Mouse (Mus musculus) intestine, embryonic 16.5 days (tissue): ENCODE data around the gene Smim26. TPM values are rescaled to one million over a fixed set of nuclear protein-coding genes. Genes with fewer than 3 reads are reported as not detected.
"Not testable (repeated sequence)": the region's sequence is repeated elsewhere in the genome, so short reads cannot be mapped to it uniquely, and the experiment has no call there.

Experiments
- ATAC-seq: fragments of 200-750 bp; cut with Nextera tagmentation; 2 replicates; pipeline ENCODE4 v1.8.0; 2017; ENCODE audit warnings: moderate TSS enrichment, moderate library complexity
- H3K27ac ChIP-seq: fragments of 300-500 bp; sonication (generic); 2 replicates; pipeline ENCODE4 v1.5.1; 2014; ENCODE audit warnings: mild to moderate bottlenecking, low read length
- H3K27me3 ChIP-seq: fragments of 300-500 bp; sonication (generic); replicated peaks from 2 replicates; pipeline ENCODE4 v1.6.1; 2014; ENCODE audit warnings: low read length, control low read depth, mixed read lengths; ENCODE audit not compliant: control insufficient read depth, insufficient read depth
- H3K36me3 ChIP-seq: fragments of 300-500 bp; sonication (generic); 2 replicates; pipeline ENCODE4 v1.6.1; 2014; ENCODE audit warnings: low read length, control low read depth; ENCODE audit not compliant: control insufficient read depth, insufficient read depth
- H3K4me1 ChIP-seq: fragments of 300-500 bp; sonication (generic); 2 replicates; pipeline ENCODE4 v1.6.1; 2014; ENCODE audit warnings: low read length, control low read depth, mixed read lengths; ENCODE audit not compliant: control insufficient read depth, insufficient read depth
- H3K4me2 ChIP-seq: fragments of 300-500 bp; sonication (generic); 2 replicates; pipeline ENCODE4 v1.6.1; 2014; ENCODE audit warnings: low read depth, low read length, control low read depth
- H3K4me3 ChIP-seq: fragments of 300-500 bp; sonication (generic); 2 replicates; pipeline ENCODE4 v1.5.1; 2014; ENCODE audit warnings: mild to moderate bottlenecking, low read length
- H3K9ac ChIP-seq: fragments of 300-500 bp; sonication (generic); 2 replicates; pipeline ENCODE4 v1.6.1; 2014; ENCODE audit warnings: low read depth, low read length
- H3K9me3 ChIP-seq: fragments of 300-500 bp; sonication (generic); 2 replicates; pipeline ENCODE4 v1.6.1; 2016; ENCODE audit warnings: low read length, control low read depth; ENCODE audit not compliant: control insufficient read depth
- WGBS: fragments of 180-500 bp; shearing (Covaris S2); extraction: QIAGEN DNeasy Blood & Tissue Kit; methylation state at CpG from one replicate; pipeline ENCODE4 v1.1.7; 2014; 5-methylcytosine and 5-hydroxymethylcytosine counted together
- polyA plus RNA-seq: library from polyadenylated mRNA; unstranded; fragments of >200 nt; fragmentation: Nextera tagmentation; extraction: Ambion mirVana; gene quantifications from 2 replicates; pipeline ENCODE4 v1.2.1, GENCODE M21; 2015

Smim26 gene
- polyA plus RNA-seq, 1 experiment from 2014 or later = 36.2 TPM

DNA sequence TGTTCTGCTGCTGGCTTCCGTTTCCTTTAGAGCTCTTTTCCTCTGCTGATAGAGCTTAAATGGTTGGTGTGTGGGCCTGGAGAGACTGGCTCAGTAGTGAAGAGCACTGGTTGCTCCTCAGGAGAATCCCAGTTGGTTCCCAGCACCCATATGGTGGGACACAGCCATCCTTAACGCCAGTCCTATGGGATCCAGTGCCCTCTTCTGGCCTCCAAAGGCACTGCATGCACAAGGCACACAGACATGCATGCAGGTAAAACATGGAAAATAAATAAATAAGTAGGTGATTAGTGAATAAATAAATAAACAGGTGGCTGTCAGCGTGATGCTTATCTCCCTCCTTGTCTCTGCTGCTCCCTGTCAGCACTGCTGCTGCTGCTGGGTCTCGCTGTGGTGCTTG is 5.1 kb upstream of the Smim26 start:
- Histone ChIP-seq H3K9me3 (no peaks in the 10 kb centered on the region), H3K4me3 (no peak overlapping the region), H3K27ac (no peak overlapping the region), H3K4me1 (no peaks in the 10 kb centered on the region), H3K27me3 (no peaks in the 10 kb centered on the region), H3K36me3 (peaks cover 27% of the 10 kb centered on the region; the same call in 1 of the 2 replicates), H3K9ac (no peak overlapping the region), H3K4me2 (no peak overlapping the region)
- WGBS = 80% methylated on average over 4 of the region's 4 CpGs
- no peak for ATAC-seq

DNA sequence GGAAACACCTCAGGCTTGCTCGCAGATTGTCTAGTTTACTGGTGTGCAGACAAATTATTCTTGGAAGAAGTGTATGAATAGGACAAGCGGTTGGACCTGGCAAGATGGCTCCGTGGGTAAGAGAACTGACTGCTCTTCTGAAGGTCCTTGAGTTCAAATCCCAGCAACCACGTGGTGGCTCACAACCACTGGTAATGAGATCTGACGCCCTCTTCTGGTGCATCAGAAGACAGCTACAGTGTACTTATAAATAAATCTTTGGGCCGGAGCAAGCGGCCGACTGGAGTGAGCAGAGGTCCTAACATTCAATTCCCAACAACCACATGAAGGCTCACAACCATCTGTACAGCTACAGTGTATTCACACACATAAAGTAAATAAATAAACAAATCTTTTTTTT is 818 bp upstream of the Smim26 start:
- peaks cover 11% of the 10 kb centered on the region for H3K36me3 ChIP-seq
- not testable (repeated sequence) for H3K27ac ChIP-seq, H3K9me3 ChIP-seq, H3K4me2 ChIP-seq, H3K4me3 ChIP-seq, ATAC-seq, H3K27me3 ChIP-seq, H3K9ac ChIP-seq, H3K4me1 ChIP-seq
- 65% methylated on average over 8 of the region's 8 CpGs for WGBS

DNA sequence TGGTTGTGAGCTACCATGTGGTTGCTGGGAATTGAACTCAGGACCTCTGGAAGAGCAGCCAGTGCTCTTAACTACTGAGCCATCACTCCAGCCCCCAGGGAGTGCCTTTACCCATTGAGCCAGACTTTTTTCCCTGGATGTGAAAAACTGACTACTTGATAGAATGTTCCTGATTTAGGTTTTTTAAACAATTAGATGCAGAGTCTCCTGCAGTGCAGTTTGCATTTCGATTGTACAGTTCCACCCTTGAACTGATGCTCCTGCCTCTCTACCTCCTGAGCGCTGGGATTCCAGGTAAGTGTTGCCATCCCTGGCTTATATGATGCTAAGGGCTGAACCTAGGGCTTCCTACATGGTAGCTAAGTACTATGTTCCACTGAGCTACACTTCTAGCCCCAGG is 4.2 kb downstream of the Smim26 start:
- Histone ChIP-seq H3K9ac (no peak overlapping the region), H3K4me3 (no peak overlapping the region), H3K27me3 (no peaks in the 10 kb centered on the region), H3K4me2 (no peak overlapping the region), H3K27ac (no peak overlapping the region), H3K9me3 (no peaks in the 10 kb centered on the region), H3K36me3 (peaks cover 2% of the 10 kb centered on the region; the same call in 1 of the 2 replicates), H3K4me1 (0 out of 2 replicates have a peak, but pooled peaks cover 4% of the 10 kb centered on the region)
- ATAC-seq = no peak
- 66% methylated on average over 2 of the region's 2 CpGs for WGBS

DNA sequence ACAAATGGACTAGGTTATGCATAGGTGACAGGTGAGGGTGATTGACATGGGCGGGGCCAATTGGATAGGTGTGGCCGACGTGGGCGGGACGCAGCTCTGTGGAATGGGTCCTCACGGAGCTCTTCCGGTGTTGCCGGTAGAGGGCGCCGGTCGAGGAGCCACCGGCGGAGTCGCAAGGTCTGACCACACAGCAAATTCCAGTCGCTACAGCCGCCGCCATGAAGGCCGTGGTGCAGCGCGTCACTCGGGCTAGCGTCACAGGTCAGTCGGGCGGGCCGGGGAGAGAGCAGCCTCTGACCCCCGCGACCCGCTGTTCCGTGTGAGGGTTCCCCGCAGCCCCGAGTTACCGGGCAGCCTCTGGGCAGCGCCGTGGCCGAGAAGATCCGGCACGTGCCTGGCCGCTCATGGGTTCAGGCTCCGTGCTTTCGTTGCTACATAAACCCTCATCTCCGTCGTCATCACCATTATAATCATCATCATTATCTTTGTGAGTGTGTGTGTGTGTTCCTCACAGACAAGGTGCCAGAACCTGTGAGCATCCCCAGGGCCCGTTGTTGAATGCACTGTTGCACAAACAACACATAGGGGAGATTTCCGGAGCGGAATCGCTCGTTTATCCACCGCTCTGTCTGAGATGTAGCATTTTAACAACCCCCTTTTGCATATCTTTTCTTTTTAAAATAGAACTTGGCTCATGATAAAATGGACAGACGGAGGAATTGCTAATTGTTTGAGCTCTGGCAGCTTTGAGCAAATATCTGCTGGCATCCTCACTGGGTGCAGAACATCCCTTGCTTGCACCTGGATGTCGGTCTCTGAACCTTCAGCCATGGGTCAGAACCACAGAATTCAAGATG is 6.2 kb downstream of the Smim26 start, which contains the start of gene Dtd1:
Gene Dtd1 (plus strand): TSS at position 67 of the 857 bp plus-strand sequence.
- H3K4me2 ChIP-seq = peak within 1 kb of the TSS; percentile 70
- 0 out of 2 replicates have a peak, but pooled peaks cover 4% of the 10 kb centered on the region for H3K4me1 ChIP-seq
- H3K36me3 ChIP-seq = peaks cover 2% of the 10 kb centered on the region; the same call in 1 of the 2 replicates
- WGBS = 1% methylated on average over 50 of the region's 50 CpGs
- H3K27me3 ChIP-seq = no peaks in the 10 kb centered on the region
- no peaks in the 10 kb centered on the region for H3K9me3 ChIP-seq
- peak within 1 kb of the TSS; percentile 77 for H3K4me3 ChIP-seq
- ATAC-seq = peak; percentile 97
- peak within 1 kb of the TSS; percentile 51 for H3K27ac ChIP-seq
- peak within 1 kb of the TSS; percentile 93 for H3K9ac ChIP-seq

DNA sequence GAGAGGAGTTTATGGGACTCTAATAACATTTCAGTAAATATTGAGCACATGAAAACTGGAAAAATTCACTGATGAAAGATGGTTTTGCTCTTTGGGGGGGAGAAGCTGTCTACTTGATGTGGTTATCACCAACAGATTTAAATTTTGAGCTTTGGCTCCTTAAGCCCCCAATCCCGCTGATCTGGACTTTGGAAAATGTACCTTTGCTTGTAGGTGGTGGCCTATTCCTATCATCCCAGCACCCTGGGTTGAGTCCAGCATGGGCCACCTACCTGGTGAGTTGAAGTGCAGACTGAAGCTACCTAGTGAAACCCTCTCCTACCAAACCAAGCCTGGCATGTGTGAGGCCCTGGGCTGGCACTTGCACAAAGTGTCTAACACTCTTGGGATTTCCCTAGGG is 7.7 kb downstream of the Smim26 start:
- Histone ChIP-seq H3K9me3 (no peaks in the 10 kb centered on the region), H3K36me3 (no peaks in the 10 kb centered on the region), H3K27ac (no peak overlapping the region), H3K4me3 (no peak overlapping the region), H3K4me1 (0 out of 2 replicates have a peak, but pooled peaks cover 4% of the 10 kb centered on the region), H3K27me3 (no peaks in the 10 kb centered on the region), H3K4me2 (no peak overlapping the region), H3K9ac (no peak overlapping the region)
- WGBS = 100% methylated on average over 1 of the region's 1 CpGs
- ATAC-seq = no peak

DNA sequence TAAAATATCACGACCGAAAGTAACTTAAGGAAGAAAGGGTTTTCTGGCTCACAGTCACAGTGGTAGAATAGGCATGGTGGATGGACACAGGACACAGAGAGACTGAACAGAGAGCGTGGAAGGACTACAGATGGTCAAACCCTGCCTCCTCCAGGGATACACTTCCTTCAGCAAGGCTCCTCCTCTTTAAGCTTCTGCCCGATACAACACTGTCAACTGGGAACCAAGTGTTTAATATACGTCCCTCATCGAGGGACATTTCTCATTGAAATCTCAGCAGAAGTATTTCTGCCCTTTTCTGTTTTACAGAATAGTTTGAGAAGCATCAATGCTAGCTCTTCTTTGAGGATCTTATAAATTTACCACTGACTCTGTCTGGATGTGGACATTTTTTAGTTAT is 20.1 kb downstream of the Smim26 start:
- Histone ChIP-seq H3K4me2 (no peak overlapping the region), H3K27me3 (no peaks in the 10 kb centered on the region), H3K9me3 (no peaks in the 10 kb centered on the region), H3K9ac (no peak overlapping the region), H3K4me3 (no peak overlapping the region), H3K4me1 (no peaks in the 10 kb centered on the region), H3K36me3 (no peaks in the 10 kb centered on the region), H3K27ac (no peak overlapping the region)
- WGBS = 88% methylated on average over 6 of the region's 6 CpGs
- ATAC-seq = no peak

DNA sequence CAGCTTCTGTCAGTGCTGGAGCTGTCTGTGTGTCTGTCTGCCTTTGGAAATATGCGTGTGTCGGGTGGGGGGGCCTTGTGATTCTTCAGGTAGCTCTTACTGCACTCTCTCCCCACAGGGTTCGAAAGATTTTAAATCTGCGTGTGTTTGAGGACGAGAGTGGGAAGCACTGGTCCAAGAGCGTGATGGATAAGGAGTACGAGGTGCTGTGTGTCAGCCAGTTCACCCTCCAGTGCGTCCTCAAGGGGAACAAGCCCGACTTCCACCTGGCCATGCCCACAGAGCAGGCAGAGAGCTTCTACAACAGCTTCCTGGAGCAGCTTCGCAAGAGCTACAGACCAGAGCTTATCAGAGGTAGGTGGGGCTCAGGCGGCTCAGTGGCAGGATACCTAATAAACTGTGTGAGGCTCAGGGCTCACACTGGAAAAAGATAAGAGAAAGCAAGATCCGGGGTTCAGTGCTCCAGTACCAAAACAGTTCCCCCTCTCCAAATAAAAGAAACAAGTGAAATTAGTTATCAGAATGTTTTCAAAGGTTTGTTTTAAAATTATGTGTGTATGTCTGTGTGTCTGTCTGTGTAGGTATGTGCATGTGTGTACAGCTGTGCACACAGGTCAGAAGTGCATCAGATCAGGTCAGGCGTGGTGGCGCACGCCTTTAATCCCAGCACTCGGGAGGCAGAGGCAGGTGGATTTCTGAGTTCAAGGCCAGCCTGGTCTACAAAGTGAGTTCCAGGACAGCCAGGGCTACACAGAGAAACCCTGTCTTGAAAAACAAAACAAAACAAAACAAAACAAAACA is 23.4 kb downstream of the Smim26 start:
- peak; percentile 97 for ATAC-seq
- Histone ChIP-seq H3K36me3 (no peaks in the 10 kb centered on the region), H3K4me3 (no peak overlapping the region), H3K9ac (no peak overlapping the region), H3K4me1 (no peaks in the 10 kb centered on the region), H3K27ac (no peak overlapping the region), H3K27me3 (no peaks in the 10 kb centered on the region), H3K4me2 (no peak overlapping the region), H3K9me3 (no peaks in the 10 kb centered on the region)
- WGBS = 64% methylated on average over 16 of the region's 16 CpGs

DNA sequence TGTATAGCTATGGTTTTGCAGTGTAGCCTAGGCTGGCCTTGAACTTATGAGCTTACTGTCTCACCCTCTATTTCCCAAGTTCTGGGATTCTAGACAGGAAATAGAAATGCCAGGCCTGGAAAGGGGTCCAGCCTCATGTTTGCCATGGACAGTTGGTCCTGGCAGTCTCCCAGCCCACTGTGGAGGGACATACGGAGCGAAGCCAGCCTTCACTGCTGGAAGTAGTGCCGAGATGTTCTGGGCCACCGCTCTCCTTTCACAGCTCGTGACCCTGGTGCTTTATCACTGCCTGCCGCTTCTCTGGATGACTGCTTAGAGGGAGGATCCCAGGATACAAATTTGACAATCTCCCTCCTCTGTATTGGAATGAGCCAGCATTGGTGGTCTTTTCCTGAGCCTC is 27.6 kb downstream of the Smim26 start:
- Histone ChIP-seq H3K9ac (no peak overlapping the region), H3K36me3 (no peaks in the 10 kb centered on the region), H3K4me1 (no peaks in the 10 kb centered on the region), H3K27ac (no peak overlapping the region), H3K4me3 (no peak overlapping the region), H3K4me2 (no peak overlapping the region), H3K27me3 (no peaks in the 10 kb centered on the region), H3K9me3 (no peaks in the 10 kb centered on the region)
- ATAC-seq = no peak
- WGBS = 82% methylated on average over 6 of the region's 6 CpGs

DNA sequence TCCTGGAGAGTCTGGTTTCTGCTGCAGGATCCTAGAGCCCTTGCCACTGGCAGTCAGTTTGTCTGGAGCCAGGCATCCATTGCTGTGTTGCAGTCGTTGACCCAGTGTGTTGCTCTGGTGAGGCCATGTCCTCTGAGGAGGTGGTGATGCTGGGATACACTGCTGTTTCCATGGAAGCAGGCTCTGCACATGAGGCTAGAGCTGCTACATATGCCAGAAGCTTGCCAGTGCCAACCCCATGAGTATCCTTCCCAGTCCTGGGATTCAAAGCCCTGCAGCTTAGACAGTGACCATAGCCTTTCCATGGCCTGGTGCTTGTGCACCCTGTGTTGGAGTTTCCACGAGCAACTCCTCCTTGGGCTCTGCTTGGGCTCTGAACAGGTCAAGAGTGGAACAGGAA is 39.7 kb downstream of the Smim26 start:
- Histone ChIP-seq H3K27me3 (no peaks in the 10 kb centered on the region), H3K4me2 (no peak overlapping the region), H3K4me1 (no peaks in the 10 kb centered on the region), H3K9me3 (no peaks in the 10 kb centered on the region), H3K27ac (no peak overlapping the region), H3K4me3 (no peak overlapping the region), H3K36me3 (no peaks in the 10 kb centered on the region), H3K9ac (no peak overlapping the region)
- 80% methylated on average over 2 of the region's 2 CpGs for WGBS
- no peak for ATAC-seq
